Mouse (Mus musculus): ENCODE measurements at regions not wholly inside any gene's neighbourhood (a gene's known extent, or its start where the extent isn't known, plus 50 kb on each side); places are given as distances from the start of the nearest gene placed in this dataset.

- peak; percentile 65 for DNase-seq (ENCODE audit: low read depth, low spot score)
Observed at GRCm38 (mm10) chr17:45966736-45967135, 65.4 kb downstream of the Vegfa start.

GRCm38 (mm10) chr17:45964031-45964430 is 68.1 kb downstream of the Vegfa start:
- no peak for DNase-seq (ENCODE audit: low read depth, low spot score)

DNA sequence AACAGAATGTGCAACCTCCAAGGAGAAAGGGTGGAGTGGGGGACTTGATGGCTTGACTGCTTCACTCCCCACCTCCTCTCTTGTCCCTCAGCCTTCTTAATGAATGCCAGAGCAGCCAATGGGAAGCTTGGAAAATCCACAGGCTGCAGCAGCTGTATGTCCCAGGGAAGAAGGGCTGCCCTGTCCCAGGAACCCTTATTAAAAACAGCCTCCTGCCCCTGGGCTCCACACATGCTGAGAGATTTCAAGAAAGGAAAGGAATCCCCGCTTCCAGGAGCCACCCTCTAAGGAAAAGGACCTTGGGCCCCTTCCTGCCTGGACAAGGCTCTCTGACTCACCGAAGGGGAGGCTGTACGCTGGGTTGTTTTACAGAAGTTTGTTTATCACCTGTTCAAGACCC is 68.8 kb downstream of the Vegfa start:
- no peak for DNase-seq (ENCODE audit: low read depth, low spot score)

DNA sequence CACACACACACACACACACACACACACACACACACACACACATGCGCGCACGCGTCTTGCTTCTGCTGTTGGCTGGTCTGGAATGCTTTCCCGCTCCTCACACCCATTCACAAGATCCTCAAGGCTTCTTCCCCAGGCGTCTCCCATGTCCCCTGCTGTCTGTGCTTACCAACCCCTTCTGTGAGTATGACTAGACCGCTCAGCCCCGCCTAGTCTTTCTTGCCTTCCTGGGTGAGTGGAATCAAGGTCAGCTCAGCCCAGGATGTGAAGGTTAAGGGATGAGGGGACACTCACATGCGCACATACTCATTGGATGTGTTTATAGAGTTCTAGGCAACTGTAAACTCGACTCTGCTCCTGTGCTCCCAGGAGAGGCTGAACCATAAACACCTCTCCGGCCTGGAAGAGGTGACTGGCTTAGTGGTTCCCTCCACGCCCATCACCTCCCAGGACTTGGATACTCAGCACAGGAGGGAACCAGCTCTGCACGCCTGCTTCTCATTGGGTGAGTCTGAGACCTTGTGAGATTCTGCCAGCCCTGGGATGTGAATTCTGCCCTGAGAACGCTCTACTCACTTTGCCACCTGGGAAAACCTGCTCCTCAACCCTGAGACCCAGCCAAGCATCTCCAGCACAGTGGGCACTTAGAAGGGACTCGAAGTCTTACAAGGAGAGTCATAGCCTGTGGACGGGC is 70.4 kb downstream of the Vegfa start:
- DNase-seq (ENCODE audit: low read depth, low spot score), result no peak

GRCm38 (mm10) chr17:45958094-45958881 is 73.9 kb downstream of the Vegfa start:
- no peak for DNase-seq (ENCODE audit: low read depth, low spot score)

GRCm38 (mm10) chr17:45955481-45955880 is 76.7 kb downstream of the Vegfa start:
- no peak for DNase-seq (ENCODE audit: low read depth, low spot score)

DNA sequence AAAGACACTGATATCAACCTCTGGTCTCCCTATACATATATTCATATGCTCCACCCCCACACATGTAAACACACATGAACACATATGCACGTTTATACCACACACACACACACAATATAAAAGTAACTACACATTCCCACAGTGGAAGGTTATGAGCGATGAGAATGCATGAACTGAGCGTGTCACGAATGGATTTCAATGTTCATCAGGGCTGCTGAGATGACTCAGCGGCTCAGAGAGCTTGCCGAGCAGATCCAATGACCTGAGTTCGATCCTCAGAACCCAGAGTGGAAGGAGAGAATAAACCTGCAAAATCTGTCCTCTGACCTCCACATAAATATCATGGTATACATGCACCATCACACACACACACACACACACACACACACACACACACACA is 77.3 kb downstream of the Vegfa start:
- no peak for DNase-seq (ENCODE audit: low read depth, low spot score)

DNA sequence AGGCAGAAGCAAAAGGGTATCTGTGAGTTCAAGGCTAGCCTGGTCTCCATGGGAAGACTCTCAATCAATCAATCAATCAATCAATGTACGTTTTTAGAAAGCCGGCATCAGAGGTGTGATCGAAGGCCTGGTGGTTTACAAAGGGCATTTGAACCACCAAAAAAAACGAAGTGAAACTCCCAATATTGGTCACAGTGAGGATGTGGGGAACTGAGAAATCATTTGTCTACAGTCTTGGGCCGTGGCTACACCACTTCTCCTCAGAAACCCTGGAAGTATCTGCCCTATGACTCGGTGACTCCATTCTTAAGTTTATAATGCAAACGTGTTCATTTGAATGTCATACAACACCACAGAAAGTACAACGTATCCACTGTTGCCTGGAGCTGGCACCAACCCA is 78.6 kb downstream of the Vegfa start:
- DNase-seq (ENCODE audit: low read depth, low spot score), result no peak

GRCm38 (mm10) chr17:45950533-45951164 is 81.5 kb downstream of the Vegfa start:
- no peak for DNase-seq (ENCODE audit: low read depth, low spot score)

GRCm38 (mm10) chr17:45949141-45949540 is 83.0 kb downstream of the Vegfa start:
- no peak for DNase-seq (ENCODE audit: low read depth, low spot score)

- no peak for DNase-seq (ENCODE audit: low read depth, low spot score)
Observed at GRCm38 (mm10) chr17:45948314-45948935, 83.7 kb downstream of the Vegfa start.

GRCm38 (mm10) chr17:45945005-45945404 is 87.2 kb downstream of the Vegfa start:
- DNase-seq (ENCODE audit: low read depth, low spot score), result no peak

- no peak for DNase-seq (ENCODE audit: low read depth, low spot score)
Observed at GRCm38 (mm10) chr17:45943244-45943643, 88.9 kb downstream of the Vegfa start.

- DNase-seq (ENCODE audit: low read depth, low spot score), result no peak
Observed at GRCm38 (mm10) chr17:45941890-45942375, 90.2 kb downstream of the Vegfa start.

DNA sequence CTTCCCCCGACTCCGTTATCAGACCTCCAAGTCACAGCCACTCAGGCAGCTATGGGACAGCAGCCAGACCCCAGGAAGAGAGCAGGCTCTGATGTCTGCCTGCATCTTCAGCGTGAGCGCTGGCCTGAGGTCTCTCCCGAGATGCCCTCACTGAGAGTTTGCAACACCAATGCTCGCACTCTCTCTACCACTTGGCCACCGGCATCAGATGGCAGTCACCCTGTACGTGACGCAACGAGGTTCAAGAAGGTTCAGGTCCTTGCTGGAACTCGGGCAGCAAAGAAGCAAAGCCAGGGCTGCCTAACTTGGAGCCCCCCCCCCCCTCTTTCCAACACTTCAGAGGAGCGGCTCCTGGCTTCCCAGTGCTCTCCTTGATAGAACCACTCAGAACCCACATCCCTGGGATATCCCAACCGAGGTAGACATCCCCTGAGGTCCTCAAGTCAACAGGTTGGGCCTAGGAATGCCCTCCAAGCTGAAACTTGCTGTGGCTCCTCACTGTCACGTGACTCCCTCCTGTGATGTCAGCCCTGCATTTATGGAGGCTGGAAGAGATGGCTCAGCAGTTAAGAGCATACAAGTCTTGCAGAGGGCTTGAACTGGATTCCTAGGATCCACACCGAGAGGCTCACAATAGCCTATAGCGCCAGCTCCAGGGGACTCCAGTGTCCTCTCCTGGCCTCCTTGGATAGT is 91.9 kb downstream of the Vegfa start:
- no peak for DNase-seq (ENCODE audit: low read depth, low spot score)

DNA sequence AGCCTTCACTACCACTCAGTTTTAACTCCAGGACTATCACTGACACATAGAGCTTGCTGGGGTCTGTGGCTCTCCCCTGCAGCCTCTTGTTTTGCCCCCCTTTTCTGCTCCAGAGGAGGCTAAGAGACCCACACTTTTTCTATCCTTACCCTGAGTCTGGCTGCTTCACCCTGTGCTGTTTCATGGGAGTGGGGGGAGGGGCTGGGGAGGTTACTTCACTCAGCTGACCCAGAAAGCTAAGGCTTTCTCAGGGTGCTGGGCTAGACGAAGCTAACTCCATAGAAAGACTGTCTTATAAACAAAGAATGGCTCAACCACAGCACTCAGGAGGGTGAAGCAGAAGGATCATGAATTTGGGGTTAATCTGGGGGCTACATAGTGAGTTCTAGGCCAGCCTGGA is 93.9 kb downstream of the Vegfa start:
- no peak for DNase-seq (ENCODE audit: low read depth, low spot score)

- no peak for DNase-seq (ENCODE audit: low read depth, low spot score)
Observed at GRCm38 (mm10) chr17:45936577-45936976, 95.6 kb downstream of the Vegfa start.

- no peak for DNase-seq (ENCODE audit: low read depth, low spot score)
Observed at GRCm38 (mm10) chr17:45935291-45935690, 96.9 kb downstream of the Vegfa start.

- DNase-seq (ENCODE audit: low read depth, low spot score), result peak; percentile 57
Observed at GRCm38 (mm10) chr17:45934002-45934401, 98.2 kb downstream of the Vegfa start.

- DNase-seq (ENCODE audit: low read depth, low spot score), result no peak
Observed at GRCm38 (mm10) chr17:45933034-45933433, 99.1 kb downstream of the Vegfa start.

DNA sequence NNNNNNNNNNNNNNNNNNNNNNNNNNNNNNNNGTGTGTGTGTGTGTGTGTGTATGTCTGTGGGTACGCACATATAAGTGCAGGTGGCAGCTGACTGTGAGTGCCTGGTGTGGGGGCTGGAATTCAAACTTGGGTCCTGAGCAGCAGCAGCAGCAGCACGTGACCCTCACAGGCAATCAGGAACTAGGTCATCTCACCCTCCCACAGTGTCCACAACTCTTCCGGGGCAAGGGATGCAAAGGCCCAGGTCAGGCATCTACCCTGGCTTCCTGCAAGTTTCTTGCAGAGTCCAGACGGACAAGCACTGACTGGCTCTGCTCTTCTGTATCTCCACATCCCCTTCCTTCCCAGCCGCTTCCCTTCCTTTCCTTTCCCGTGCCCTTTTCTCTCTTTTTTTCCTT is 99.6 kb downstream of the Vegfa start:
- DNase-seq (ENCODE audit: low read depth, low spot score), result no peak

All from retina, postnatal 7 days (tissue).